Mouse (Mus musculus): ENCODE results near the gene Rbpj. TPM values are rescaled to one million over a fixed set of nuclear protein-coding genes. Genes with fewer than 3 reads are reported as not detected.
A peak's percentile ranks its signal among the peaks of the same experiment; 100 is the strongest.

The Rbpj gene
- polyA plus RNA-seq, 1 experiment from 2014 or later, result 12.3 TPM

DNA sequence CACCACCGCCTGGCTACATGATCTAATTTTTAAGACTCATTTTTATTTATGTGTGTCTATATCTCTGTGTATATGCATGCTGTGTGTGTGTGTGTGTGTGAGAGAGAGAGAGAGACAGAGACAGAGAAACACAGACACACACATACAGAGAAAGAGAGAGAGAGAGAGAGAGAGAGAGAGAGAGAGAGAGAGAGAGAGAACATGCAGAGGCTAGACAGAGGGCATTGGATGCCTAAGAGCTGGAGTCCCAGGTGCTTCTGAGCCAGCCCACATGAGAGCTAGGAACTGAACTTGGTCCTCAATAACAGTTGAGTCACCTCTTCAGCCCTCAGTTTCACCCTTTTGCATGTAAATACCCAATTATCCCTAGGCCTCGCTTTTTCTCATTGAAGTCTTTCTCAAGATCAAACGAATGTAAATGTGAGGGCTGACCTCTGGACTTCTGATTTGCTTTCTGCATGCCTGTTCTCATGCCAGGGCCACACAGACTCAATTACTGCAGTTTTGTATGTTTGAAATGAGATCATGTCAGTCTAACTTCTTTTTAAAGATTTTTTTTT is 109.0 kb downstream of the Rbpj start:
- no peak overlapping the region for H3K4me2 ChIP-seq (replicated peaks; ENCODE audit: low read depth)
- no peak overlapping the region for H3K4me3 ChIP-seq (ENCODE audit: low read depth, low read length)
- 63% methylated on average over 3 of the region's 3 CpGs for WGBS
- DNase-seq (ENCODE audit: low spot score) (no peak), ATAC-seq (ENCODE audit: low FRiP score, low TSS enrichment) (no peak)
- no peaks in the 10 kb centered on the region for H3K36me3 ChIP-seq (ENCODE audit: control insufficient read depth, insufficient read depth, low read length)
- no peaks in the 10 kb centered on the region for H3K9me3 ChIP-seq (ENCODE audit: control insufficient read depth, low read length)
- no peak overlapping the region for H3K27ac ChIP-seq (replicated peaks)
- no peak for TF ChIP-seq CTCF (IDR thresholded peaks at IDR 0.05; ENCODE audit: low read depth)
- no peak for TF ChIP-seq EP300 (optimal IDR thresholded peaks at IDR 0.05)
- H3K4me1 ChIP-seq (replicated peaks; ENCODE audit: control insufficient read depth, insufficient read depth), result no peaks in the 10 kb centered on the region
- no peaks in the 10 kb centered on the region for H3K27me3 ChIP-seq (ENCODE audit: control insufficient read depth, insufficient read depth, low read length)
- H3K9ac ChIP-seq (ENCODE audit: low read length), result no peak overlapping the region

DNA sequence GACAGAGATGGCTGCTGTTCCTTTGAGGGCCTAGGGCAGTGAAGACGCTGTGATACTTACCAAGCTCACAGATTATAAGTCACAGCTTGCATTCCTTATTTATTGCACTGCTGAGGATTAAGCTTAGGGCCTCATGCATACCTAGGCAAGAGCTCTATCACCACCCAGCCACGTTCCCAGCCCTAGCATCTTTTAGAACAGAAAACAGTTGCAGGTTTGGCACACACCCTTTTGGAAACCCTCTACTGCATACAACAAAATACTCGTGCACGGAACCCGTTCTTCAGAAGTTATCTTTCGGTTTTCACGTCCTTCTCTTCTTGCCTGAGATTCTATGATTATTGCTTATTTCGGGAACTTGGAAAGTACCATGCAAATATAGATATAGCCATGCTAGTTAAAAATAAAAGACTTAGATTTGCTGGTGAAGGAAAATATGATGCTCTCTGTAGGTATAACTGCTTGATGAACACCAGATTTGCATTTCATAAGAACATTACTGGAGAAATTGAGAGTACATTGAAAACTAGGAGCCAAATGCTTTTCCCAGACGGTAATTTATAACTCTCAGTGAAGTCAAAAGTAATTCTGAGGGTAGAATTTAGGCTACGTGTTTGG is 111.4 kb downstream of the Rbpj start:
- Histone ChIP-seq H3K9me3 (ENCODE audit: control insufficient read depth, low read length) (no peaks in the 10 kb centered on the region), H3K27me3 (ENCODE audit: control insufficient read depth, insufficient read depth, low read length) (no peaks in the 10 kb centered on the region), H3K9ac (ENCODE audit: low read length) (no peak overlapping the region), H3K4me3 (ENCODE audit: low read depth, low read length) (no peak overlapping the region), H3K36me3 (ENCODE audit: control insufficient read depth, insufficient read depth, low read length) (no peaks in the 10 kb centered on the region), H3K4me2 (replicated peaks; ENCODE audit: low read depth) (no peak overlapping the region), H3K4me1 (replicated peaks; ENCODE audit: control insufficient read depth, insufficient read depth) (no peaks in the 10 kb centered on the region), H3K27ac (replicated peaks) (no peak overlapping the region)
- ATAC-seq (ENCODE audit: low FRiP score, low TSS enrichment) (no peak), DNase-seq (ENCODE audit: low spot score) (no peak)
- 77% methylated on average over 10 of the region's 10 CpGs for WGBS
- TF ChIP-seq CTCF (IDR thresholded peaks at IDR 0.05; ENCODE audit: low read depth) (no peak), EP300 (optimal IDR thresholded peaks at IDR 0.05) (no peak)

DNA sequence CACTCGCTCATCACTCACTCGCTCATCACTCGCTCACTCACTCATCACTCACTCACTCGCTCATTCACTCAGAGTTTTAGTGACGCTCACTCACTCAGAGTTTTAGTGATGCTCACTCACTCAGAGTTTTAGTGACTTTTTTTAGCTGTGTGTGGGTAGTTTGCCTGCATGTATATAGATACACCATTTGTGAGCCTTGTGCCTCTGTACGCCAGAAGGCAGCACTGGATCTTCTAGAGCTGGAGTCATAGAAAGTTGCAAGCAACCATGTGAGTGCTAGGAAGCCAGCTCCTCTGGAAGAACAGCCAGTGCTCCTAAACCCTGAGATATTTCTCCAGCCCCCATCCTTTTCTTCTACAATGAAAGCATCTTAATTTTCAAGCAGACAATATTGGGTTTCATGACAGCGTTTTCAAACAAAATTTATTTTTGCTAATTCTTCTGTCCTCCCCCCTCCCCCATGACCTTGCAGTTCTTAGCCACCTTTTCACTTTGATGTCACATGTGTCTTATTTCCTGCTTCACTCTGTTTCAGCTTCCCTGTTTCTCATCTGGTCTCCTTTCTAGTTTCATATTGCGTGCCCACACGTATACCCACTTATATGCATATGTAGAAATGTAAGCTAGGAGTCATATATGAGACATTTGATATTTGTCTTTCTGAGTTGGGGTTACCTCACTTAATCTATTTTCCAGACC is 118.3 kb downstream of the Rbpj start:
- no peaks in the 10 kb centered on the region for H3K36me3 ChIP-seq (ENCODE audit: control insufficient read depth, insufficient read depth, low read length)
- TF ChIP-seq CTCF (IDR thresholded peaks at IDR 0.05; ENCODE audit: low read depth) (no peak), EP300 (optimal IDR thresholded peaks at IDR 0.05) (no peak)
- DNase-seq (ENCODE audit: low spot score) (no peak), ATAC-seq (ENCODE audit: low FRiP score, low TSS enrichment) (no peak)
- no peak overlapping the region for H3K9ac ChIP-seq (ENCODE audit: low read length)
- no peak overlapping the region for H3K4me2 ChIP-seq (replicated peaks; ENCODE audit: low read depth)
- H3K4me1 ChIP-seq (replicated peaks; ENCODE audit: control insufficient read depth, insufficient read depth), result no peaks in the 10 kb centered on the region
- H3K27ac ChIP-seq (replicated peaks), result no peak overlapping the region
- no peaks in the 10 kb centered on the region for H3K9me3 ChIP-seq (ENCODE audit: control insufficient read depth, low read length)
- H3K27me3 ChIP-seq (ENCODE audit: control insufficient read depth, insufficient read depth, low read length), result no peaks in the 10 kb centered on the region
- WGBS, result 89% methylated on average over 9 of the region's 9 CpGs
- H3K4me3 ChIP-seq (ENCODE audit: low read depth, low read length), result no peak overlapping the region

DNA sequence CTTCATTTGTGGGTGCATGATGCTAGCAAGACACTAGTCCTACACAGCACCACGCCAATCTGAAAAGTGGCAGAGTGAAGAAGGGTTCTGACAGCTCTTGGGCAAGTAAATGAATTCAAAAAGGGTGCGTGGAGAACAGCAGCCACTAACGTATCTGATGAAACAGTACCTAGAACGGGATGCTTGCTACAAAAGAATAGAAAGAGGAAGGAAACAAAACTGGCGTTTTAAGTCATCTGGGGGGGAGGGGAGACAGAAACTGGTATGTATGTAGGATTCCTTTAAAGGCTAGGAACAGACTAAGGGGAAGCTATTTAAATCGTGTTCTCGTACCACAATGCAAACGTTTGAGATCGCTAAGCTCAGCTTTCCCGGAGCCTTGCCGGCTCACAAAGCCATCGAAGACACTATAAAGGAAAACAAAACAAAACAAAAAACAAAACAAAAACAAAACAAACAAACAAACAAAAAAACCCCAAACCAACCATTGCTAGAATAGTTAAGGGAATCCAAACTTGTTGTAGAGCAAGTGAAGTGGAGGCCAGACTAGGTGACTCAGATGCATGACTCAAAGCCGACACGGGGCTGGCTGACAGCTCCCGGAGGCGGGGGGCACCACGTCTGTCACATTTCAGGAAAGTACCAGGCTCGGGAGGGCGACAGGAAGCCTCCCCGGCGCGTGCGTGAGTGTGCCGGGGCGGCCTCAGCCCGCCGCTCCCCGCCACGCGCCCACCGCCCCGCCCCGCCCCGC is 122.6 kb downstream of the Rbpj start:
- peak overlapping the region; percentile 100 for H3K27ac ChIP-seq (replicated peaks)
- TF ChIP-seq CTCF (IDR thresholded peaks at IDR 0.05; ENCODE audit: low read depth) (no peak), EP300 (optimal IDR thresholded peaks at IDR 0.05) (no peak)
- peak overlapping the region; percentile 83 for H3K9ac ChIP-seq (ENCODE audit: low read length)
- no peaks in the 10 kb centered on the region for H3K27me3 ChIP-seq (ENCODE audit: control insufficient read depth, insufficient read depth, low read length)
- 3% methylated on average over 33 of the region's 34 CpGs for WGBS
- peak overlapping the region; percentile 64 for H3K4me3 ChIP-seq (ENCODE audit: low read depth, low read length)
- ATAC-seq (ENCODE audit: low FRiP score, low TSS enrichment) (peak; percentile 46), DNase-seq (ENCODE audit: low spot score) (no peak)
- H3K4me1 ChIP-seq (replicated peaks; ENCODE audit: control insufficient read depth, insufficient read depth), result no peaks in the 10 kb centered on the region
- H3K4me2 ChIP-seq (replicated peaks; ENCODE audit: low read depth), result peak overlapping the region; percentile 97
- no peaks in the 10 kb centered on the region for H3K9me3 ChIP-seq (ENCODE audit: control insufficient read depth, low read length)
- H3K36me3 ChIP-seq (ENCODE audit: control insufficient read depth, insufficient read depth, low read length), result no peaks in the 10 kb centered on the region

DNA sequence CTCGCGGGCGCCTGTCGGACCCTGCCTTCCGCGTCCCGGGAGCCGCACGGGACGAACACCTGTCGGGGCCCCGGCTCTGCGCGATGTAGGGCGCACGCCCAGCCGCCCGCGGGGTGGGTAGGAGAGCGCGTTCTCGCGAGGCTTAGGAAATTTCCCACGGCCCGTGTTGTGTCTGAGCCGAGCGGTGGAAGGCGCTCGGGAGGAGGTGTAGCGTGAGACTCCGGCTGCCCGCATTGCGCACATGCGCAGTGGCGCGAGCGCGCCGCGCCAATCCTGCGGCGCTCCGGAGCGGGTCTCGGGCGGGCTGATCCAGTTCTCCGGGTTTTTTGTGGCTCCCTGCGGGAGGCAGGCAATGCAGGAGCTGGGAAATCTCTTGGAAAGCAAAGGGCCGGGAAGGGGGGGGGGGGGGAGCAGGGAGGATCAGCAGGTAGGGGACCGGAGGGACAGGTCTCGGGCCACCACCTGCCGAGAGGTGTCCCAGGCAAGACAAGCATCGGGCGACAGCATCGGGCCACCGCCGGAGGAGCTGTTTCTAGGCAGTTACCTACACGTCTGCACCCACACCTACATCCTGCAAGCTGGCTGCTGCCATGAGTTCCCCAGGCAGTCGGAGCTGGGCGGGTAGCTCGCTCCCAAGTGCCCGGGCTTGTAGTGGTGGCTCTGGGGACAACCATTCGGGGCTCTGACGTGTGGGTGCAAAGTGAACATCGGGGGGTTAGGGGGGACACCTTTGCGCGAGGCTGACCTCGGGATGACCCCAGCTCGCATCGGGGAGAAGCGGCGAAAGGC is 123.4 kb downstream of the Rbpj start:
- peak overlapping the region; percentile 97 for H3K4me2 ChIP-seq (replicated peaks; ENCODE audit: low read depth)
- peak overlapping the region; percentile 100 for H3K27ac ChIP-seq (replicated peaks)
- H3K36me3 ChIP-seq (ENCODE audit: control insufficient read depth, insufficient read depth, low read length), result no peaks in the 10 kb centered on the region
- under 1% methylated on average over 70 of the region's 72 CpGs for WGBS
- DNase-seq (ENCODE audit: low spot score) (peak; percentile 98), ATAC-seq (ENCODE audit: low FRiP score, low TSS enrichment) (peak; percentile 94)
- peak overlapping the region; percentile 96 for H3K9ac ChIP-seq (ENCODE audit: low read length)
- no peaks in the 10 kb centered on the region for H3K27me3 ChIP-seq (ENCODE audit: control insufficient read depth, insufficient read depth, low read length)
- H3K9me3 ChIP-seq (ENCODE audit: control insufficient read depth, low read length), result no peaks in the 10 kb centered on the region
- H3K4me3 ChIP-seq (ENCODE audit: low read depth, low read length), result peak overlapping the region; percentile 64
- TF ChIP-seq CTCF (IDR thresholded peaks at IDR 0.05; ENCODE audit: low read depth) (peak; percentile 35), EP300 (optimal IDR thresholded peaks at IDR 0.05) (peak; percentile 95)
- H3K4me1 ChIP-seq (replicated peaks; ENCODE audit: control insufficient read depth, insufficient read depth), result no peaks in the 10 kb centered on the region

Data from stomach, postnatal 0 days (tissue).